Mouse (Mus musculus): ENCODE measurements around the gene Tsg101. TPM values are rescaled to one million over a fixed set of nuclear protein-coding genes. Genes with fewer than 3 reads are reported as not detected.

Gene Tsg101
- total RNA-seq, 4 experiments from 2014 or later: 50.3 to 64.8 (median 57.9) TPM

GRCm38 (mm10) chr7:46876841-46877240, 42.9 kb downstream of the Tsg101 start:
- no peak for DNase-seq (ENCODE audit: low spot score in 2 of 2)

GRCm38 (mm10) chr7:46871988-46872387, 47.8 kb downstream of the Tsg101 start:
- DNase-seq (ENCODE audit: low spot score in 2 of 2): no peak

GRCm38 (mm10) chr7:46860996-46861395, 58.8 kb downstream of the Tsg101 start, which contains the start of gene Ldhc:
Ldhc (plus strand) TSS chr7:46861203.
- DNase-seq (ENCODE audit: low spot score in 2 of 2): no peak

GRCm38 (mm10) chr7:46859031-46859430, 60.7 kb downstream of the Tsg101 start:
- DNase-seq (ENCODE audit: low spot score in 2 of 2): no peak

GRCm38 (mm10) chr7:46857436-46857835, 62.3 kb downstream of the Tsg101 start:
- no peak for DNase-seq (ENCODE audit: low spot score in 2 of 2)

- no peak for DNase-seq (ENCODE audit: low spot score in 2 of 2)
These were observed 63.8 kb downstream of the Tsg101 start for GRCm38 (mm10) chr7:46855866-46856560.

GRCm38 (mm10) chr7:46853365-46853764, 66.4 kb downstream of the Tsg101 start:
- DNase-seq (ENCODE audit: low spot score in 2 of 2): no peak

- no peak for DNase-seq (ENCODE audit: low spot score in 2 of 2)
These were observed 67.1 kb downstream of the Tsg101 start for GRCm38 (mm10) chr7:46852666-46853065.

GRCm38 (mm10) chr7:46851026-46851425, 68.7 kb downstream of the Tsg101 start:
- no peak for DNase-seq (ENCODE audit: low spot score in 2 of 2)

- peak in 1 of 2 experiments; percentile 31 for DNase-seq (ENCODE audit: low spot score in 2 of 2)
These were observed 70.5 kb downstream of the Tsg101 start for GRCm38 (mm10) chr7:46849287-46849686.

GRCm38 (mm10) chr7:46846486-46847244, 73.1 kb downstream of the Tsg101 start:
- DNase-seq (ENCODE audit: low spot score in 2 of 2): peak; percentile 57 to 82

- peak; percentile 33 to 70 for DNase-seq (ENCODE audit: low spot score in 2 of 2)
These were observed 73.7 kb downstream of the Tsg101 start for GRCm38 (mm10) chr7:46845978-46846485.

GRCm38 (mm10) chr7:46845211-46845977, 74.4 kb downstream of the Tsg101 start:
- DNase-seq (ENCODE audit: low spot score in 2 of 2): peak; percentile 92 to 94

- no peak for DNase-seq (ENCODE audit: low spot score in 2 of 2)
These were observed 76.2 kb downstream of the Tsg101 start for GRCm38 (mm10) chr7:46843576-46843975.

GRCm38 (mm10) chr7:46842278-46842677, 77.5 kb downstream of the Tsg101 start:
- DNase-seq (ENCODE audit: low spot score in 2 of 2): no peak

- DNase-seq (ENCODE audit: low spot score in 2 of 2): no peak
These were observed 78.8 kb downstream of the Tsg101 start, which contains the start of gene Ldha for GRCm38 (mm10) chr7:46840787-46841525. Ldha (plus strand) TSS chr7:46841475.

- no peak for DNase-seq (ENCODE audit: low spot score in 2 of 2)
These were observed 79.4 kb downstream of the Tsg101 start for GRCm38 (mm10) chr7:46840326-46840725.

GRCm38 (mm10) chr7:46839861-46840260, 79.9 kb downstream of the Tsg101 start:
- no peak for DNase-seq (ENCODE audit: low spot score in 2 of 2)

- DNase-seq (ENCODE audit: low spot score in 2 of 2): no peak
These were observed 80.3 kb downstream of the Tsg101 start for GRCm38 (mm10) chr7:46839446-46839845.
